Mouse (Mus musculus): ENCODE data around the gene Ephx3. TPM values are rescaled to one million over a fixed set of nuclear protein-coding genes. Genes with fewer than 3 reads are reported as not detected.

Gene Ephx3
- polyA plus RNA-seq (2015; fragmentation: Illumina TruSeq; extraction: RNeasy Lipid Tissue Mini Kit (QIAGEN cat#74804); ENCODE audit: insufficient read depth, low replicate concordance), result 0.98 TPM

GRCm38 (mm10) chr17:32188863-32189636 is at the start of gene Ephx3:
TSS of gene Ephx3 (minus strand) at chr17:32189549.

GRCm38 (mm10) chr17:32166687-32167086 is 22.7 kb downstream of the Ephx3 start, which contains the start of gene Notch3:
TSS of gene Notch3 (minus strand) at chr17:32166852.

Other genes starting within 250 kb of the Ephx3 start
- 23.5 TPM for gene Rrp1b, start 153.4 kb downstream of the Ephx3 start, polyA plus RNA-seq (2015; fragmentation: Illumina TruSeq; extraction: RNeasy Lipid Tissue Mini Kit (QIAGEN cat#74804); ENCODE audit: insufficient read depth, low replicate concordance)
- gene Hsf2bp, start 153.2 kb downstream of the Ephx3 start, polyA plus RNA-seq (2015; fragmentation: Illumina TruSeq; extraction: RNeasy Lipid Tissue Mini Kit (QIAGEN cat#74804); ENCODE audit: insufficient read depth, low replicate concordance), result not detected
- gene Notch3, start 22.7 kb downstream of the Ephx3 start, polyA plus RNA-seq (2015; fragmentation: Illumina TruSeq; extraction: RNeasy Lipid Tissue Mini Kit (QIAGEN cat#74804); ENCODE audit: insufficient read depth, low replicate concordance), result 2.9 TPM
- 61.0 TPM for gene Brd4, start 95.2 kb upstream of the Ephx3 start, polyA plus RNA-seq (2015; fragmentation: Illumina TruSeq; extraction: RNeasy Lipid Tissue Mini Kit (QIAGEN cat#74804); ENCODE audit: insufficient read depth, low replicate concordance)
- 272 TPM for gene Akap8, start 131.7 kb upstream of the Ephx3 start, polyA plus RNA-seq (2015; fragmentation: Illumina TruSeq; extraction: RNeasy Lipid Tissue Mini Kit (QIAGEN cat#74804); ENCODE audit: insufficient read depth, low replicate concordance)
- gene Akap8l, start 161.1 kb upstream of the Ephx3 start, polyA plus RNA-seq (2015; fragmentation: Illumina TruSeq; extraction: RNeasy Lipid Tissue Mini Kit (QIAGEN cat#74804); ENCODE audit: insufficient read depth, low replicate concordance), result 148 TPM
- 11.0 TPM for gene Wiz, start 199.9 kb upstream of the Ephx3 start, polyA plus RNA-seq (2015; fragmentation: Illumina TruSeq; extraction: RNeasy Lipid Tissue Mini Kit (QIAGEN cat#74804); ENCODE audit: insufficient read depth, low replicate concordance)
- gene Rasal3, start 214.0 kb upstream of the Ephx3 start, polyA plus RNA-seq (2015; fragmentation: Illumina TruSeq; extraction: RNeasy Lipid Tissue Mini Kit (QIAGEN cat#74804); ENCODE audit: insufficient read depth, low replicate concordance), result 232 TPM
- 30.3 TPM for gene Pglyrp2, start 234.6 kb upstream of the Ephx3 start, polyA plus RNA-seq (2015; fragmentation: Illumina TruSeq; extraction: RNeasy Lipid Tissue Mini Kit (QIAGEN cat#74804); ENCODE audit: insufficient read depth, low replicate concordance)